Mouse (Mus musculus) liver, embryonic 14.5 days (tissue): Measurements from ENCODE around the gene Pbx1. TPM values are rescaled to one million over a fixed set of nuclear protein-coding genes. Genes with fewer than 3 reads are reported as not detected.

Source experiments
- ATAC-seq: fragments of 200-750 bp; cut with Nextera tagmentation; 2 replicates; pipeline ENCODE4 v1.8.0; 2017; ENCODE audit warnings: moderate number of reproducible peaks, mild to moderate bottlenecking, moderate library complexity; ENCODE audit not compliant: insufficient read depth
- DNase-seq, 3 experiments: peaks; one replicate each; pipeline ENCODE4 v3.0.0-alpha.2; 2012 to 2013; ENCODE audit warnings: low read depth in 3 of 3, low spot score in 3 of 3
- H3K27ac ChIP-seq: fragments of 300-500 bp; sonication (generic); 2 replicates; pipeline ENCODE4 v1.5.1; 2014; ENCODE audit warnings: moderate library complexity, mild to moderate bottlenecking, control low read depth, inconsistent platforms
- H3K27me3 ChIP-seq: fragments of 300-500 bp; sonication (generic); 2 replicates; pipeline ENCODE4 v1.6.1; 2014; ENCODE audit warnings: mild to moderate bottlenecking, low read length, moderate library complexity; ENCODE audit not compliant: control insufficient read depth, insufficient read depth
- H3K36me3 ChIP-seq: fragments of 300-500 bp; sonication (generic); replicated peaks from 2 replicates; pipeline ENCODE4 v1.6.1; 2014; ENCODE audit warnings: low read depth; ENCODE audit not compliant: control insufficient read depth, insufficient read depth
- H3K4me1 ChIP-seq, 2 experiments: fragments of 200-500 bp in 1 of 2; fragments of 300-500 bp in 1 of 2; sonication (generic) in 1 of 2; replicated peaks; 2 replicates each; pipeline ENCODE4 v1.6.1; 2012 to 2014; ENCODE audit warnings: antibody characterized with exemption in 1 of 2, inconsistent platforms in 1 of 2, low read length in 1 of 2; ENCODE audit not compliant: control insufficient read depth in 2 of 2, insufficient read depth in 2 of 2
- H3K4me2 ChIP-seq: fragments of 300-500 bp; sonication (generic); 2 replicates; pipeline ENCODE4 v1.6.1; 2014; ENCODE audit warnings: low read depth, mild to moderate bottlenecking, control low read depth, moderate library complexity
- H3K4me3 ChIP-seq, 2 experiments: fragments of 200-500 bp in 1 of 2; fragments of 300-500 bp in 1 of 2; sonication (generic) in 1 of 2; 2 replicates each; pipeline ENCODE4 v1.5.1; 2012 to 2014; ENCODE audit warnings: low read depth in 2 of 2, low read length in 2 of 2, mild to moderate bottlenecking in 2 of 2, control low read depth in 1 of 2, inconsistent platforms in 1 of 2, moderate library complexity in 1 of 2; ENCODE audit not compliant: insufficient read depth in 1 of 2
- H3K9ac ChIP-seq: fragments of 300-500 bp; sonication (generic); replicated peaks from 2 replicates; pipeline ENCODE4 v1.6.1; 2014; ENCODE audit warnings: mild to moderate bottlenecking, control low read depth, moderate library complexity
- H3K9me3 ChIP-seq: fragments of 300-500 bp; sonication (generic); 2 replicates; pipeline ENCODE4 v1.6.1; 2016; ENCODE audit warnings: low read length, mixed read lengths; ENCODE audit not compliant: control insufficient read depth
- CTCF ChIP-seq: IDR thresholded peaks from 2 replicates; pipeline ENCODE4 v1.5.1; 2016; ENCODE audit warnings: antibody characterized with exemption, low read depth, control low read depth
- EP300 ChIP-seq: IDR thresholded peaks from 2 replicates; pipeline ENCODE4 v1.6.1; 2016; ENCODE audit warnings: antibody characterized with exemption, low read depth
- WGBS: fragments of 180-500 bp; shearing (Covaris S2); extraction: QIAGEN DNeasy Blood & Tissue Kit; methylation state at CpG from one replicate; pipeline ENCODE4 v1.1.7; 2014; ENCODE audit not compliant: insufficient replicate concordance; 5-methylcytosine and 5-hydroxymethylcytosine counted together
- polyA plus RNA-seq, 2 experiments: library from polyadenylated mRNA; depleted of rRNA in 1 of 2; stranded (reverse) in 1 of 2; unstranded in 1 of 2; fragments of >200 nt; fragmentation: Nextera tagmentation in 1 of 2; extraction: Ambion mirVana in 1 of 2; gene quantifications; 2 replicates each; pipeline versions ENCODE4 v1.2.1 to v1.2.3; 2012 to 2014

Gene Pbx1
- polyA plus RNA-seq, 2 experiments = 1.7 to 2.7 TPM

DNA sequence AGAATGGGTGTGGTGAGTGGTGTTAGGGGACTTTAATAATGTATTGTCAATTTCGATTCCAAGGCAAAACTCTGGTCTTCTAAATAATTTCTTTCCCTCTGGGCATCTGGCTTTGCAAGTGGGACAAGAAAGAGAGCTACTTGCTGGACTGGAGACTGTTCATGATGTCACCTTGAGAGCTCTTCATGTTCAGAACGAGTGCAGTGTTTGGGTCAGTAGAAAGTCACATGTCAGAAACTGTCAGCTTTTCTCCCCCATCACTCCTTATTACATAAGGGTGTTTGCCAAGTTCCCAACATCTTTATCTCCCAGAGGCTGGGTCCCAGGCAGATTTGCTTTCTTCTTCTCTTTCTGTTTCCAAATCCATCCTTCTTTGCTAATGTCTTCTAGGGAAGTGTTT, 328.2 kb downstream of the Pbx1 start:
- no peak for ATAC-seq
- H3K27ac ChIP-seq = no peak overlapping the region
- TF ChIP-seq EP300 (no peak), CTCF (no peak)
- H3K4me1 ChIP-seq = no peaks in the 10 kb centered on the region
- H3K36me3 ChIP-seq = no peaks in the 10 kb centered on the region
- DNase-seq = no peak
- WGBS = 35% methylated on average over 2 of the region's 2 CpGs
- H3K9me3 ChIP-seq = no peaks in the 10 kb centered on the region
- no peak overlapping the region for H3K4me2 ChIP-seq
- no peak overlapping the region for H3K4me3 ChIP-seq
- no peaks in the 10 kb centered on the region for H3K27me3 ChIP-seq
- no peak overlapping the region for H3K9ac ChIP-seq

DNA sequence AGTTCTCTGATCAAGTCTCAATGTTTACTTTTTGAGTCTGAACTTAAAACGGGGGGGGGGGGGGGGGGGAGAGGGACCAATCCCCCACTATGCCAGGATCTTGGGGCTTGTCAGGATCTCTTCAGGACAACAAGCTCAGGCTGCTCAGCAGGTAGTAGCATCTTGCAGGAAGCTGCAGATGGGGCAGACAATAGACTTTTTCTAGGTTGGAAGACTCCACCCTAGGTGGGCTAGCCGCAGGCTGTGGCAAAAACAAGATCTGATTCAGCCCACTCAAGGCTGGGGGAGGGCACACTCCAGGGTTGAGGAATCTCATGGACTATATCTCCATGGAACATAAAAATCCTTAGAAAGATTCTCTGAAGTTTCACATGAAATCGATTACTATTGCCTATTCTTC, 330.6 kb downstream of the Pbx1 start:
- 42% methylated on average over 3 of the region's 3 CpGs for WGBS
- Histone ChIP-seq H3K4me3 (no peak overlapping the region), H3K4me2 (no peak overlapping the region), H3K27me3 (no peaks in the 10 kb centered on the region), H3K9me3 (no peaks in the 10 kb centered on the region), H3K4me1 (no peaks in the 10 kb centered on the region), H3K36me3 (no peaks in the 10 kb centered on the region), H3K27ac (no peak overlapping the region), H3K9ac (no peak overlapping the region)
- no peak for TF ChIP-seq EP300
- TF ChIP-seq CTCF = no peak
- DNase-seq = no peak
- no peak for ATAC-seq

DNA sequence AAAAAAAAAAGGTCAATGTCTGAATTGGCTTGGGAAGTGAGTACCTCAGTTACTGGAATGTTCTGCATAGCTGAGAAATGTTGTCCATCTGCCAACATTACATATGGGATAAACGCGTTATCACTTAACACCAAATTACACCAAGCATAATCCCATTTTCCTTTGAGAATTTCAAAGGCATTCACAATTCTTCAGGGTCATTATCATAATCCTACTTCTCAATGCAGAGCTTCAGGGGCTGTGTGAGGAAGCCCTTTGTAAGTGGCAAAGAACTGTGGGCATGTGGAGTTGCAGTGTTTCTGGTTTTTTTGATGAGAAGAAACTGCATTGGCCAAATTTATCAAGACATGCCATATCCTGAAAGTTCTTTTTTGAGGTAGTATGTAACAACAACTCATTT, 333.3 kb downstream of the Pbx1 start:
- Histone ChIP-seq H3K9me3 (no peaks in the 10 kb centered on the region), H3K4me2 (no peak overlapping the region), H3K9ac (no peak overlapping the region), H3K4me3 (no peak overlapping the region), H3K4me1 (no peaks in the 10 kb centered on the region), H3K27me3 (no peaks in the 10 kb centered on the region), H3K36me3 (no peaks in the 10 kb centered on the region), H3K27ac (no peak overlapping the region)
- ATAC-seq (no peak), DNase-seq (no peak)
- no peak for TF ChIP-seq EP300
- no peak for TF ChIP-seq CTCF
- 87% methylated on average over 2 of the region's 2 CpGs for WGBS

DNA sequence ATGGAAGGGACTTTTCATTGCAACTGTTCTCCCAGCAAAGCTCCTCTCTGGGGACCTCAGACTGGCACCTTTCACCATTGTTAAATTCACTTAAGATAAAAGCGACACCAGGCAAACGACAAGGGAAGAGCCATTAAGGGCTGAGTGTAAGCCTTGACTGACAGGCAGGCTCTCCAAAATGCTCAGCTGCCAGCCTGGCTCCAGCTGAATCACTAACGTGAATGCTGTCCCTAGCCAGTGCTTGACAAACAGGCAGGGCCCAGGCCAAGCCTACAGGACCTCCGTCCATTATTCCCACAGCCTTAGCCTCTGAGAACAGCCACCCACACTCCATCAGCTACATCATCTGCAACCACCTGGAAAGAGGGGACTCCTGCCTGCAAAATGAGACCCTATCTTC, 337.4 kb downstream of the Pbx1 start:
- Histone ChIP-seq H3K27ac (no peak overlapping the region), H3K27me3 (no peaks in the 10 kb centered on the region), H3K9me3 (no peaks in the 10 kb centered on the region), H3K4me3 (no peak overlapping the region), H3K4me1 (no peaks in the 10 kb centered on the region), H3K4me2 (no peak overlapping the region), H3K36me3 (no peaks in the 10 kb centered on the region), H3K9ac (no peak overlapping the region)
- no peak for DNase-seq
- no peak for ATAC-seq
- TF ChIP-seq EP300 (no peak), CTCF (no peak)
- 38% methylated on average over 4 of the region's 4 CpGs for WGBS

DNA sequence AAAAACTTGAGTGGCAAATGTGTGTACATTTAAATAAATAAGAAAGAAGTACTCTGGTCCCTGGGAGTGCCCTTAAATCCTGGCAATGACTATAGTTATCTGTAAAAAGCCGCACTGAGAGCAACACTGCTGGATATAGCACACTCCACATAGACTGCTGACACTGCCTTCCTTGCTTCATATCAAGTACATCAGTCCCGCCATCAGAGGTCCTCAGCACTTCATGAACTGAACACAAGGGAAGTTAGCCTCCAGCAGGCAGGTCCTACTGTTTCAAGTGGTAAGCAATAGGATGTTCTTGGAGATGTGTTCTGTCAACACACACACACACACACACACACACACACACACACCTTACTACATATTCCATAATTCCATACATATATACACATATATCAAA, 339.0 kb downstream of the Pbx1 start:
- Histone ChIP-seq H3K27me3 (no peaks in the 10 kb centered on the region), H3K4me1 (no peaks in the 10 kb centered on the region), H3K4me3 (no peak overlapping the region), H3K9ac (no peak overlapping the region), H3K36me3 (no peaks in the 10 kb centered on the region), H3K4me2 (no peak overlapping the region), H3K9me3 (no peaks in the 10 kb centered on the region), H3K27ac (no peak overlapping the region)
- DNase-seq (no peak), ATAC-seq (no peak)
- WGBS = 59% methylated on average over 2 of the region's 2 CpGs
- TF ChIP-seq EP300 (no peak), CTCF (no peak)

DNA sequence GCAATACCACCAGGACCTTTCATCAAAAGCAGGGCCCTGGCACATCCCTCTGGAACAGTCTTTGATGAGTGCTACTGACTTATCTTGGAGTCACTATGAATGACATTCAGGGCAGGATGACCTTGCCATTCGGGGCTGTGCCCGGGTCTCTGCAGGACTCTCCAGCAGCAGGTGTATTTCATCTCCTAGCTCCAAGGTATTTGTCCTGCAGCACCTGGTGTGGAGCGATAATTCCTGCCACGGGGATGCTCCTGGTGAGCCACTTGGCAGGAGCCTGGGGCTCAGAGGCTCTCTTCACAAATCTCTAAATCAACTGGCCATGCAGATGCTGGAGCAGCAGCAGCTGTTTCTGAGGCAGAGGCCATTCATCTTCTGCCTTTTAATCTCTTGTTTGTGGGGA, 340.4 kb downstream of the Pbx1 start:
- no peak overlapping the region for H3K9ac ChIP-seq
- H3K4me3 ChIP-seq = no peak overlapping the region
- no peak overlapping the region for H3K27ac ChIP-seq
- H3K36me3 ChIP-seq = no peaks in the 10 kb centered on the region
- TF ChIP-seq EP300 = no peak
- TF ChIP-seq CTCF = no peak
- WGBS = 48% methylated on average over 4 of the region's 4 CpGs
- no peak for DNase-seq
- H3K4me2 ChIP-seq = no peak overlapping the region
- H3K4me1 ChIP-seq = no peaks in the 10 kb centered on the region
- no peaks in the 10 kb centered on the region for H3K27me3 ChIP-seq
- ATAC-seq = no peak
- no peaks in the 10 kb centered on the region for H3K9me3 ChIP-seq
